Mouse (Mus musculus) G1E (cell line): ENCODE data around the gene Gse1. TPM values are rescaled to one million over a fixed set of nuclear protein-coding genes. Genes with fewer than 3 reads are reported as not detected.

Source experiments
- ATAC-seq: 2 replicates; pipeline ENCODE4 v1.8.0; 2016; ENCODE audit warnings: mild to moderate bottlenecking; ENCODE audit not compliant: insufficient number of reproducible peaks, poor library complexity, low FRiP score, severe bottlenecking; ENCODE audit errors: extremely low read depth
- DNase-seq: peaks from one replicate; pipeline ENCODE4 v3.0.0; 2012; ENCODE audit warnings: low spot score
- H3K27me3 ChIP-seq: 2 replicates; pipeline ENCODE4 v1.6.1; 2012; ENCODE audit warnings: mild to moderate bottlenecking, low read length, inconsistent platforms; ENCODE audit not compliant: insufficient read depth
- H3K36me3 ChIP-seq: replicated peaks from 2 replicates; pipeline ENCODE3; 2012; ENCODE audit warnings: mild to moderate bottlenecking, inconsistent platforms
- H3K4me1 ChIP-seq: 2 replicates; pipeline ENCODE4 v1.6.1; 2012; ENCODE audit warnings: low read depth, low read length, inconsistent platforms, mixed read lengths; ENCODE audit not compliant: insufficient read depth
- H3K4me3 ChIP-seq: 2 replicates; pipeline ENCODE4 v1.5.1; 2012; ENCODE audit warnings: low read depth, mild to moderate bottlenecking, inconsistent platforms, low read length, moderate library complexity, mixed read lengths
- H3K9me3 ChIP-seq: replicated peaks from 2 replicates; pipeline ENCODE4 v1.6.1; 2012; ENCODE audit warnings: inconsistent platforms
- CTCF ChIP-seq: IDR thresholded peaks from 2 replicates; pipeline ENCODE4 v1.5.1; 2012; ENCODE audit warnings: low read depth, low read length, inconsistent platforms, mixed read lengths
- GATA1 ChIP-seq: IDR thresholded peaks from 2 replicates; pipeline ENCODE4 v1.6.1; 2012; ENCODE audit warnings: borderline replicate concordance, low read length, inconsistent platforms, mixed read lengths
- GATA2 ChIP-seq: IDR thresholded peaks from 2 replicates; pipeline ENCODE4 v1.6.1; 2012; ENCODE audit warnings: low read depth, low read length, inconsistent platforms, borderline replicate concordance
- POLR2AphosphoS5 ChIP-seq: IDR thresholded peaks from 2 replicates; pipeline ENCODE4 v1.6.1; 2012; ENCODE audit warnings: low read depth, low read length, inconsistent platforms; ENCODE audit not compliant: insufficient replicate concordance
- TAL1 ChIP-seq: conservative IDR thresholded peaks from 2 replicates; pipeline ENCODE4 v1.6.1; 2012; ENCODE audit warnings: low read depth, low read length, inconsistent platforms, mixed read lengths
- polyA plus RNA-seq: library from polyadenylated mRNA; stranded (reverse); fragments of >175 nt; gene quantifications from 2 replicates; pipeline ENCODE4 v1.2.3, GENCODE M21; 2012
- total RNA-seq, 2 experiments: library from RNA; stranded (forward) in 1 of 2; stranded (reverse) in 1 of 2; fragments of 200-1000 nt in 1 of 2; fragments of >200 nt in 1 of 2; fragmentation: Nextera tagmentation in 1 of 2; gene quantifications; 2 replicates each; pipeline ENCODE4 v1.2.3; 2014 to 2017

The Gse1 gene
- total and polyA plus RNA-seq, 3 experiments: 6.3 to 106 (median 48.4) TPM

- no peaks in the 10 kb centered on the region for H3K36me3 ChIP-seq
- DNase-seq (no peak), ATAC-seq (0 out of 2 replicates have a peak, but pooled peaks have one; percentile 18)
- TF ChIP-seq GATA2 (no peak), POLR2AphosphoS5 (no peak), GATA1 (no peak), CTCF (no peak), TAL1 (no peak)
- H3K9me3 ChIP-seq: no peaks in the 10 kb centered on the region
- no peak overlapping the region for H3K4me3 ChIP-seq
- peaks cover 56% of the 10 kb centered on the region for H3K27me3 ChIP-seq
- H3K4me1 ChIP-seq: no peaks in the 10 kb centered on the region
Observed at GRCm38 (mm10) chr8:120293421-120294357, 65.4 kb downstream of the Gse1 start.

GRCm38 (mm10) chr8:120294982-120295870 is 67.0 kb downstream of the Gse1 start:
- H3K4me1 ChIP-seq: no peaks in the 10 kb centered on the region
- H3K9me3 ChIP-seq: no peaks in the 10 kb centered on the region
- DNase-seq: no peak
- no peaks in the 10 kb centered on the region for H3K36me3 ChIP-seq
- H3K4me3 ChIP-seq: no peak overlapping the region
- no peak for TF ChIP-seq CTCF
- no peak for TF ChIP-seq POLR2AphosphoS5
- TF ChIP-seq TAL1: no peak
- no peak for TF ChIP-seq GATA1
- no peak for TF ChIP-seq GATA2
- peaks cover 54% of the 10 kb centered on the region for H3K27me3 ChIP-seq
- ATAC-seq: no peak

GRCm38 (mm10) chr8:120297000-120297399 is 68.7 kb downstream of the Gse1 start:
- Histone ChIP-seq H3K36me3 (no peaks in the 10 kb centered on the region), H3K27me3 (peaks cover 53% of the 10 kb centered on the region), H3K4me3 (no peak overlapping the region), H3K9me3 (no peaks in the 10 kb centered on the region), H3K4me1 (no peaks in the 10 kb centered on the region)
- ATAC-seq (no peak), DNase-seq (no peak)
- TF ChIP-seq GATA2 (no peak), GATA1 (no peak), TAL1 (no peak), CTCF (no peak), POLR2AphosphoS5 (no peak)

GRCm38 (mm10) chr8:120298601-120299532 is 70.6 kb downstream of the Gse1 start:
- no peak for TF ChIP-seq GATA2
- Histone ChIP-seq H3K4me3 (no peak overlapping the region), H3K27me3 (peaks cover 51% of the 10 kb centered on the region), H3K9me3 (no peaks in the 10 kb centered on the region), H3K36me3 (no peaks in the 10 kb centered on the region), H3K4me1 (no peaks in the 10 kb centered on the region)
- ATAC-seq (no peak), DNase-seq (no peak)

- Histone ChIP-seq H3K27me3 (peaks cover 44% of the 10 kb centered on the region), H3K36me3 (no peaks in the 10 kb centered on the region), H3K4me1 (no peaks in the 10 kb centered on the region), H3K4me3 (no peak overlapping the region), H3K9me3 (no peaks in the 10 kb centered on the region)
- ATAC-seq (peak; percentile 40; the same call in 1 of the 2 replicates), DNase-seq (peak; percentile 69)
- TF ChIP-seq POLR2AphosphoS5 (no peak), CTCF (peak; percentile 93)
Observed at GRCm38 (mm10) chr8:120300601-120301141, 72.4 kb downstream of the Gse1 start.
